Mouse (Mus musculus) thymus, postnatal 10 days (tissue): ENCODE measurements around the gene Ppm1l.
"Not testable (repeated sequence)": the region's sequence is repeated elsewhere in the genome, so short reads cannot be mapped to it uniquely, and the experiment has no call there.

Experiments used
- DNase-seq, 2 experiments: peaks; one replicate each; pipeline ENCODE4 v3.0.0; 2021; ENCODE audit warnings: low spot score in 2 of 2

The Ppm1l gene

DNA sequence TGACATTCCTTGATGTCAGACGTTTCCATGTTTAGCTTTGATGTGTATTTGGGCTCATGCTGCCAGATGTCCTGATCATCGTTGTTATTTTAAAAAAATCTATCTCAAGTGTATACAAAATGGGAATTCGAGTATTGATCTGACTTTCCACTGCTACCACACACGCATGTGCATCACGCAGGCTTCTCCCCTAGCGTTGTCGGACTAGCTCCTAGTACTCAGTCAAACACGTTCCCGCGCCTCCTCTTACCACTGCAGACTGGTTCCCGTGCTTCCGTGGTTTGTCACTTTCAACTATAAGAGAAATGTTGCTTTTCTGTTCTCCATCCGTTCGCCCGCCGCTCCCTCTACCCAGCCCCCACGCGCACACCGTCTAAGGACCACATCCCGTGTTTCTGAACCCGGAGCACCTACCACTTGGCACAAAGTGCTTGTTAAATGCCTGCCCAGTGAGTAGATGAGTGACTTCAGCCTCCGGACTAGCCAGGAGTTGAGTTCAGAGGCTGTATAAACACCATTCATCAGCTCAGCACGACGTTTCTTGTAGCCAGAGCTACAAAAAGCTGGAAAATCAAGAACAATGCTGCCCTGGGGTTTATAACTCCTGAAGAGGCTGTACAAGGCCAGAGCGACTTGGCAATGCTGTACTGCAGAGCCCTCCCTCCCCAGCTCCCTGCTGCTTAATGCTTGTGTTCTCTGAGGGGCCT lies 219.4 kb downstream of the Ppm1l start:
- no peak for DNase-seq

DNA sequence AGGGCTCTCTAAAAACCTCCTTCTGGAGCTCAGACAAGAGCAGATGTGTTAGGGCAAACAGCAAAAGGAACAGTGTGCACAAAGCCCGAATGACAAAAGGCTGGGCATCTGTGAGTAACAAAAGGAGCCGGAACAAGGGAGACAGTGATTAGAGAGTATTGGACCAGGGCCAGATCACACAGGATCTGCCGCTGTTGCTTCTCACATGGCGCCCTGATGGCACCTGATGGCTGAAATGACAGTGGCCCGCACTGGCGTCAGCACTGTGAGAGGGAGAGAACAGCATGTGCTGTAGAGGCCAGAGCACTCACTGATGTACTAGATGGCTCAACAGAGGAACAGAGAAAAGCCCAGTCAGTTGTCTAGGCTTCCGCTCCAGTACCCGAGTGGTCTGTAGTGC lies 226.3 kb downstream of the Ppm1l start:
- no peak for DNase-seq

DNA sequence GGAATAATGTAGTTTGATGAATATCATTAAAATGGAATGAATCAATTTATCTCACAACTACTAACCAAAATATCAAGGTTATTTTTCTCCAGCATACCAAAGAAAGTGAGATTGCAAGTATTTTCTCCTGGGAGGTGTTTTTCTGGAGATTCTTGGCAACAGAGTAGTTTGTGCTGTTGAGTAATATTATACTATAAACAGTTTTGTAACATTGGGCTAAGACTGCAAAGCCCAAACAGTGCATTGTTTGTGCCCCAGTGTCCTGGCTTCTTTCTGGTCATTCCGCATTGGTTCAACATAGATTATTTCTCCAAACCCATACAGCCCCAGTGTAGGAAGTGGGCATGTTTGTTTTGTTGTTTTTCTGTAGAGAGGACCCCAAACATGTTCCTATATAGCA lies 227.1 kb downstream of the Ppm1l start:
- DNase-seq = no peak

DNA sequence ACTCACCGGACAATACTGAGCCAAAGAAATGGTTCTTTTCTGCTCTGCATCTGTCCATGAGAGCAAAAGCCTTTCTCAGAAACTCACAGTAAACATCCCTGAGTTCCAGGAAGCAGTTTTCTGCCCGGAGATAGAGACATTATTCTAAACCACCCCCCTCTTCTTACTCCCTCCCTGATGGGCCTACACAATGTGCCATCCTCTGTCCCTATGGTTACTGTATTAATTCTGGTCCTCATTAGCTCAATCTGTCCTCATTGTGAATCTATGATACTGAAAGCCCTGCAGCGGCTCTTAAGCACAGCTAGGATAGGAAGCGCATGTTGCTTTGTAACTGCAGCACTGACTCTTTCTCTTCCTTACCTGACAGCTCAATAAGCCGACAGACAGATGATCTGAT lies 228.4 kb downstream of the Ppm1l start:
- DNase-seq = no peak

DNA sequence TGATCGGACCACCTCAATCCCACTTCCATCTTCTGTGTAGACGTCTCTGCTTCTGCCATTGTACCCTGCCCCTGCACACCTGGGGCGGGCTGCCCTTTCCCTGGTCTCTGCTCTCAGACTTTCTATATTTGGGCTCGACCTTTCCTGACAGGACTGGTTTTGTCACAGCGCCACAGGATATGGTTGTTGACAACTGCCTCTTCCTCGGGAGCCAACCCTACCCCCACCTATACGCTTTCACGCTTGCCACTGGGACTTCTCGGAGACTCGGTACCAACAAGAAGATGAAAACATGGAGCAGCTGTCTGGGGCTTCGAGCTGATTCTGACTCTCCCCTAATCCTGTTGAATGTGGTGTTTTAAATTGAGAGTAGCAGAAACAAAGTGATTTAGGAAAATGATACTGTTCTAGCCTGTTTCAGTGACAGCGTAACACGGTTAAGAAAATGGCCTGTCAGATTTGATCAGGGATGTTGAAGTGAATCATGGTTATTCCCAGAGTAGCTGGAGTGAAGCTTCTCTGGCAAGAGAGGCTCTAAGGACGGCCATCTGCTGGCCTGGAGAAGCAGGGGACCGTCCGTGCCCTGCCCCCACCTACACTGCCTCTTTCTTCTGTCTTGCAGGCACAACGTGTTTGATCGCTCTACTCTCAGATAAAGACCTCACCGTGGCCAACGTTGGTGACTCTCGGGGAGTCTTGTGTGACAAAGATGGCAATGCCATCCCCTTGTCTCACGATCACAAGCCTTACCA lies 232.2 kb downstream of the Ppm1l start:
- DNase-seq = no peak

DNA sequence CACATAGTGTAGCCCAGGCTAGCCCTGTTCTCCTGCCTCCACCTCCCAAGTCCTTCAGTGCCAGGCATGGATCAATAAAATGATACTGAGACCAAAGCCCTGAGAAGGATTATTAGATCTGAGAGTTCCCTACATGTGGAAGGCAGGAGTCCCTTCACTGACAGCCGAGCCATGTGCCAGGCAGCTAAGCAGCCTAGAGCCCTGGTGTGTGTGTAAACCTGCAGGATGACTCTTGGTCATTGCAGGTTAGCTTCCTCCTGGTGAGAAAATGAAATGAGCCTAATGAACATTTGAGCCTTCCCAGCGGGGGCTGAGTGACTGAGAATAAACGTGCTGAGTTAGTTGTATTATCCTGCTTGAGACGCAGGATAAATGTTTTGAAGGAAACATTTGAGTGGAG lies 232.9 kb downstream of the Ppm1l start:
- no peak for DNase-seq

DNA sequence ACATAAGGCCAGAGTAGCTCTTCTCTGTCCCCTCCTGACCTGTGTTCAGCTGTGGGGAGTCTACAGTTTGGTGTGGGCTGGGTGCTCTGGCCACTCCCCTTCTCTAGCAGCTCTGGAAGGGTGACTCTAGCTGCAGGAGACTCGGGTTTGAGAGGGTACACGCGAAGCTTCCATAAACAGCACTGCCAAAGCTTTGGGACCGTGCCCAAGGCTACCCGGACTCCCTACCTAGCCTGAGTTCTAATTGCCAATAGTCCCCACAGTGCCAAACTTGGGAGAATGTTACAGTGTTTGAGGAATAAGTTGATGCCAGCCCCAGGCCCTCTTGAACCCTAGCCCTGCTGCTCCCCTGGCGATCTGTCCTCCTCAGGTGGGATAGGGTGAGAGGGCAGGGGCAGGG lies 238.8 kb downstream of the Ppm1l start:
- DNase-seq = no peak

DNA sequence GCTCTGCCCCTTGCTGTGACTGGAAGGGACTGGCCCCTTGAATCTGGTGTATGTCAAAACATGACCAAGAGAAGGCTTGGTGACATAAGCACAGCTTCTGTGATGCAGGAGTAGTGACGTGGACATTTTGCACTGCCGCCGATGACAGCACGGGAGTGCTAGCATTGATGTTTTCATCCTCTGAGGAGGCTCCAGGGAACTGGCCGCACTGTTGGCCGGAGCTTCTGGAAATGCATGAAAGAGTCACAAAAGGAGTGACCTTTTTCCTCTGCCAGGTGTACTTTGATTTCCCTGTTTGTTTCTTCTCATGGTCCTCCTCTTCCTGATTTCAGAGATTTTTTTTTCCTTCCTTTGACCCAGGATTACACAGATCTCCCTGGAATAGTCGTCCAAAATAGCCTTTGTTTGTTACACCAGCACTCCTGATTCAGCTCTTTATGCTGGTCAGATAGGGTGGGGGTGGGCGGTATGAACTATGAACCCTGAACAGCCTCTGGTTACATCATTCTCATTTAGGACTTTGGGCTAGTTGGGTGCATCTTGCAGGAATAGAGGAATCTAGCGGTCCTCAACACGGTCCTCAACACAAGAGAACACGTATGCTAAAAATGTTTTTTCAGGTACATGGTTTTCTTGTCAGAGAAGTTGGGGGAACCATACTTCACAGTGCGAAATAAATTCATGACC lies 239.6 kb downstream of the Ppm1l start:
- DNase-seq = no peak

DNA sequence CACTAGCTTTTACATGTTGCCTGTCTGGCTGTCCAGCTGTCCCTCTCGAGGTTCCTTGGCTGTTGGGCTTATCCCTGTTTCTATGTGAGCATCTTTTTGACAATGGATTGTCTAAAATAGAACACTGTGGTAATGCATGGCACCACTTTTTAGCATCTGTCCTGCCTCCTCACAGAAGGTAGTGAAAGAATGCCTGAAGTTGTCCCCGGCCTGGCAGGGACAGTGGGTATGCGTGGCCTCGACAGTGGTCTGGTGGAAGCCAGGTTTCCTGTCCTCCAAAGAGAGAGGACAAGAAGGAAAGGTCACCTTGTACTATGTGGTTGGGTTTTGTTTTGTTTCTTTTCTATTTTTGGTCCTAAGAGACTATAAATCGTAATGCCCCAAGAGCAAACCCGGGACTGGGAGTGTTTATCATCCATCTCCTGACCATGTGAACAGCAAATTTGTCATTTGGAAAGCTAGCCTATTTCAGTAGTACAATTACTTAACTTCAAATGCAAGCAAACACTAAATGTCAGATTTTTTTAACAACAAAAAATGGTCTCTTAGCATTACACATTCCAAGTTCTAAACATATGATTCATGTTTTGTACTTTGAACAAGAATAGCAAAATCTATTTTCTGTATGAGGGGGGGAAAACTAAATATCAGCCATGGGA lies 242.8 kb downstream of the Ppm1l start:
- no peak for DNase-seq

DNA sequence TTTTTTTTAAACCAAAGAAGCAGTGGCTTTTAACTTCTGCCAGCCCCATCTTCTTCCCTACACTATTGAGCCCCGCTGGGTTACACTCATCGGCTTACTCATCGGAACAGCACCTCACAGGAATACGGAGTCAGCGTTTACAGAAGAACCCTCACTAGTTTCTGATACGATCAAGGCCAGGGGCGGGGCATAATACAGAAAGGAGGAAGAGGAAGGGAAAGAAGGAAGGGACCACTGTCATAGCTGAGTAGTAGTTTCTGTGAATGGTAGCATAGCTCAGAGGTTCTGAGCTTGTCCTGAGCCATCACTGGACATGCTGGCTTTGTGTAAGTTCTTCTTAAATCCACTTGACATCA lies 243.3 kb downstream of the Ppm1l start:
- DNase-seq = no peak

DNA sequence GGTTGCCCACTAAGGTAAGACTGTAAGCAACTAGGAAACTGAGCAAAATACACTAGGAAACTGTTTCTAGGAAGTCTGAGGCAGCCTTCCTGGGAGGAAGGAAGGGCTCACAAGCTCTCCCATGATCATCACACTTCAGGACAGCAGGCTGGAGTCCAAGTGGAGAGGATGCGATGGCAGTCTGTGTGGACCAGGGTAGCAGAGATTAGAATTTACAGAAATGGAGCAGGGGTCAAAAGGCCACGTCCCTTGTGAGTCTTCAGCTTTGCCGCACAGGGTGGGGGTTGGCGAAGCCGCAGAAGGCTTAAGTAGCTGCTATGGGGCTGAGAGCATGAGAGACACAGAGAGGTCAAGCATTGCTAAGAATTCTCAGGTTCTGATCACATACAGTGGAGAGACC lies 245.0 kb downstream of the Ppm1l start:
- no peak for DNase-seq

DNA sequence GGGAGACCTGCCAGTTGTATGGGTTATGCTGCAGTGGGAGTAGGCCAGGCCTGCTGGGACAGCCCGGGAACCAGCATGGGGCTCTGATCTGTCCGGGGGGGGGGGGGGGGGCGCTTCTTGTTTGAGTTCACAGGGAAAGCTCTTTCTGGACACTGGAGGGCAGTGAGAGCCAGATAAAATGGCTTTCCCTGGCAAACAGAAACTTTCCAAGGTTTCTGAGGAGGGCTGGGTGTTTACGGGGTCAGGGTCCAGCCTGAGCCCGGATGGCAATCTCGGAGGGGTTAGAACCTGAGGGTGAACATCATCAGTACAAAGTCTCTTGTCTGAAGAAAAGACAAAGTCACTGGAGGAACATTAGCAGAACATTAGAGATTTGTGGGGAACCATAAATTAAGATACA lies 246.7 kb downstream of the Ppm1l start:
- no peak for DNase-seq

DNA sequence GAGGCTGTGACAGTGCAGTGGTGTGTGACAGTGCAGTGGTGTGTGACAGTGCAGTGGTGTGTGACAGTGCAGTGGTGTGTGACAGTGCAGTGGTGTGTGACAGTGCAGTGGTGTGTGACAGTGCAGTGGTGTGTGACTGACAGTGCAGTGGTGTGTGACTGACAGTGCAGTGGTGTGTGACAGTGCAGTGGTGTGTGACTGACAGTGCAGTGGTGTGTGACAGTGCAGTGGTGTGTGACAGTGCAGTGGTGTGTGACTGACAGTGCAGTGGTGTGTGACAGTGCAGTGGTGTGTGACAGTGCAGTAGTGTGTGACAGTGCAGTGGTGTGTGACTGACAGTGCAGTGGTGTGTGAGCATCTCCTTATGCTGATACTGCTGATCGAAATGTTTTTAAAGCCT lies 248.9 kb downstream of the Ppm1l start:
- not testable (repeated sequence) for DNase-seq

DNA sequence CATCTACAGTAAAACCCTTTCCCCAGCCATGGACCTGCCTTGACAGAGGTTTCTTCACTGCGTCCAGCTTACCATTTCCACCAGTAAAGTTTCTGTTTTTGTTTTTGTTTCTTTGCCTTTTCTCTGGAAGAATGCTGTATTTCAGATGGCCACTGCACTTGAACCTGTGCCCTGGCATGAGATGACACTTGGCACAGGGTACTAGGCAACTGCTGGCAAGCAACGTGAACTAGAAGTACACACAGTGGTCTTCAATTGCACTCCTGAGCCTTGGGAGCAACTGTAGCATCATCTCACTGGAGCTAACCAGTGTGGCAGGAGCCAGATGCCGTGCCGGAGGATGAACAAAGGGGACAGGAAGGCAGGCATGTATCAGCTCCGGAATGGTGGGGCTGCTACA lies 255.9 kb downstream of the Ppm1l start:
- no peak for DNase-seq

DNA sequence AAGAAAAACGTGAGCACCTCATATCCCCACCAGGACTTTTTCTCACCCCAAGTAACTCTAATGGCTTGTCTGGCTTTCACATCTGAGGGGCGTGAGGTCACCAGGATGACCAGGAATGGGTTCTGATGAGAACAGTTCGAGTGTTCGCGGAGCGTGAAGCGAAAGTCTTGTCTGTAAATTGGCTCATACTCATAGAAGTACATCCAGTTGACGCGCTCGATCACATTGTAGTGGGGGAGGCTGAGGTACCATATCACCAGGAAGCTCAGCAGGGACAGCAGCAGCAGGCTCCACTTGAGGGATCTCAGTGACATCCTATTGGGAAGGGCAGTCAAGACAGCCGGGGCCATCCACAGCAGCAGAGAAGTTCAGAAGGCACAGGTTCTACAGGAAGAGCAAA lies 258.9 kb downstream of the Ppm1l start:
- no peak for DNase-seq

DNA sequence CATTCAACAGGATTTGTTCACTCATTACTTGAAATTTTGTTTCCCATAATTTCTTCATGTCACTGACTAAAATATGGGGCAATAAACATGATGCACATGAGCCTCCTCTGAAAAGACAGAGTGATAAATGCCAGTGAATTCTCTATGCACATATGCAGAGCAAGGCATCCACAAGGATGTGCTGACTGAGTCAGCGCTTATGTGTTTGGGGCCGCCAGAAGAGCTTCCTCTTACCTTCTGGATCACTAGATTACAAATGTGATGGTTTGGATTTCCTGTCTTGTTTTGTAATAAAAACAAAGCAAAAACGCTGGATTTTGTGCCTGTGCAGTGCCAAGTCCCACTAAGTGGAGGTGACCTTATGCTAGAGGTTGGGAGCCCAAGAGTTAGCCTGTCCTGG lies 260.1 kb downstream of the Ppm1l start:
- DNase-seq = no peak

DNA sequence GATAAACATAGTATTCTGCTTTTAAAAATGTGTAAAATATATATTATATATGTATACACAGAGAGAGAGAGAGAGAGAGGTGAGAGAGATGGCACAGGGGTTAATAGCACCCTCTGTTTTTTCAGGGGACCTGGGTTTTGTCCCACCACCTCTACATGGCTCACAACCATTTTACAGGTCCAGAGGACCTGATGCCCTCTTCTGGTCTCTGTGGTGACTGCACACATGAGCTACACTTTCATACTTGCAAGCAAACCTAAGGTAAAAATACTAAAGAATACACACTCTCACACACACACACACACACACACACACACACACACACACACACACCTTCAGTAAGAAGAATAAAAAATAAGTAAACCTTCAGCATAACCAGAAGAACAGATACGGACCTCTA lies 262.1 kb downstream of the Ppm1l start:
- no peak for DNase-seq

DNA sequence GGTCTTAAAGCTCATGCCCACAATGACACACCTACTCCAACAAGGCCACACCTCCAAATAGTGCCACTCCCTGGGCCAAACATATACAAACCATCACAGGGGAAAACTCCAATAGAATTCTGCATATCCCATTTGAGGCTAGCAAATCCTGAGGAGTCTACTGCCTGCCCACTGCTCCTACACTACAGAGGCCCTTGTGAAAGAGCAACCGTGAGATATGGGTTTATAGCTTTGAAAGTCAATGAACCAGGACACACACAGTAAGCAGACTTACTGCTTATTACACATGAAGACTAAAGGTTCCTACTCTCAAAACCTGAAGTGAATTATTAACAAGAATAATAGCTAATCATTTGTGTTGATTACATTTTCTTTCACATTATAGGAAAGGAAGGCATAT lies 267.1 kb downstream of the Ppm1l start:
- DNase-seq = no peak

DNA sequence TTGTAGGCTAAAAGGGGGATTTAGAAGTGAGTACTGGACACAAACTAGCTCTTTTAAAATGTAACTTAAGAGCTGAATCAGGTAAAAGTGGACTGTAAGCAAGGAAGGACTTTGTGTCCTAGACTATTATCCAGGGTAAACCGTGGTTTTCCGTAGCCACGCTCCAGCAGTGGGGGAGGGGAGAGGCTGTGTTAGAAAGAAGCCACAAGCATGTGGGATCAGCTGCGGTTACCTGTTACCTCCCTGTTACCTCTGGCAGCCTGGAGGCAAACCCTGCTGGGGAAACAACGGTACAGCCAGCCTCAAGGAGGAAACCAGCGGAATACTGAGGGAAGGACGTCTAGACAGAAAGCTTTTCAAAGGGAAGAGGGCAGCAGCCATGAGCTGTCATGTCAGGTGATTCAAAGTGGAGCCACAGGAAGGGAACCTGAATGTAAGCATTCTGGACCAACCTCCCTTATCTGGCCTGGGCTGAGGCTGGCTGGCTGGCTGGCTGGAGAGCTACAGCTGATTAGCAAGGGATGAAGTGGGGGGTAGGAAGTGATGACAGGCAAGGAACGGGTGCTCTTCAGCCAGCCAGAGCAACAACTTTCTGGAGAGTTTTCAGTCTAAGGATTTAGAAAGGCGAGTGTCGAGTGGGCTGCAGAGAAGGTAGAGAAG lies 271.6 kb downstream of the Ppm1l start:
- no peak for DNase-seq

DNA sequence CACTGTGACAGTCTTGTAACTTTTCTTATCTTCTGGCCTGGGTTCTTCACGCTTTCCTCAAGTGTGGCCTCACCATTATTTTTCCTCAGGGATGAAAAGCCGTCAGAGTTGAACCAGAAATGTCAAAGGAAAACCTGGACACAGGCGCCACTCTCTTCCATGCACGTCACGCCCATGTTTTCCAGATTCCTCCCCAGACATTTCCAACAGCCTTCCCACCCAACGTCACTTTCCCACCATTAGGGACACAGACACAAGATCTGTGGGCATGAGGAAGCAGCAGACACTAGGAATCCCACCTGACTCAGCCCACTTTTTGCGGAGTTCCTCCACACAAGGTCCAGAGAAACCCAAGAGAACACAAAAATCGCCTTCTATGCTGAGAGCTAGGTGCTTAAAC lies 276.8 kb downstream of the Ppm1l start:
- DNase-seq = no peak

DNA sequence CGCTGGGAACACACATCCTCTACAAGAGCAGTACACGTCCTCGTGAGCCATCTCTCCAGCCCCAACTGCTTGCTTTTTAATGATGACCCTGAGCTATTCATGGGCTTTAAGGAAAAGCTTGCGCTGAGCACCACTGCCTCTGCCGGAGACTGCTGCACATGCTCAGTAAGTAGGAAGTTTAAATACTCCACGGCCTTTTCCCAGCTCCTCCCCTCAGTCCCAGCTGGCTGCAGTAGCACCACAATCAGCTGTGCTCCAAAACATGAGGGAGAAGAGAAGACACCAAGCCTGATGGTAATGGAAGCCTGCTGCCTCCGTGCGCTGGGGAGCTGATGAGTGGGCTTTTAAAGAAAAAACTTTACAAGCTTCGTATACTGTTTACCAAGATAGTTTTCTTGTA lies 277.4 kb downstream of the Ppm1l start:
- DNase-seq = no peak

DNA sequence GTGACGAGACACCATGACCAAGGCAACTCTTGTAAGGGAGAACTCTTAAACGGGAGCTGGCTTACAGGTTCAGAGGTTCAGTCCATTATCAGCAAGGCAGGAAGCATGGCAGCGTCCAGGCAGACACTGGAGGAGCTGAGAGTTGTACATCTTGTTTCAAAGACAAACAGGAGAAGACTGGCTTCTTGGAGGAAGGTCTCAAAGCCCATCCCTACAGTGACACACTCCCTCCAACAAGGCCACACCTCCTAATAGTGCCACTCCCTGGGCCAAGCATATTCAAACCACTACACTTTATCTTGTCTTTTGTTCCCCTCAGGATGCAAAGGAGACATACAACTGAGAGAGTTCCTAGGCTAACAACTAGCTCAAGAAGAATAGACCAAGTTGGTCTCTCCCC lies 279.5 kb downstream of the Ppm1l start:
- no peak for DNase-seq
